Mouse (Mus musculus): ENCODE data around the gene Grin2d. TPM values are rescaled to one million over a fixed set of nuclear protein-coding genes. Genes with fewer than 3 reads are reported as not detected.

The Grin2d gene
- polyA plus RNA-seq, 1 experiment = 0.65 TPM

- TF ChIP-seq CEBPB (IDR thresholded peaks at IDR 0.05; ENCODE audit: insufficient read depth, poor library complexity, severe bottlenecking) (no peak), POLR2A (IDR thresholded peaks at IDR 0.05; ENCODE audit: insufficient read length, low read depth) (no peak), MAX (IDR thresholded peaks at IDR 0.05; ENCODE audit: low read depth) (no peak), E2F4 (IDR thresholded peaks at IDR 0.05; ENCODE audit: insufficient read depth) (no peak), POLR2AphosphoS2 (IDR thresholded peaks at IDR 0.05; ENCODE audit: insufficient read length, low read depth) (no peak), MYOD1 (IDR thresholded peaks at IDR 0.05; ENCODE audit: control insufficient read depth in 1 of 3, insufficient read length in 2 of 3, low read depth in 2 of 3) (no peak), USF1 (IDR thresholded peaks at IDR 0.05; ENCODE audit: low read depth) (no peak), TCF3 (IDR thresholded peaks at IDR 0.05; ENCODE audit: insufficient read length, low read depth) (no peak), SRF (IDR thresholded peaks at IDR 0.05; ENCODE audit: control insufficient read depth, insufficient read length, low read depth) (no peak), TCF12 (IDR thresholded peaks at IDR 0.05; ENCODE audit: insufficient read depth, poor library complexity, severe bottlenecking) (no peak), MYOG (IDR thresholded peaks at IDR 0.05; ENCODE audit: control insufficient read depth in 1 of 3, insufficient read depth in 1 of 3, insufficient read length in 2 of 3, low read depth in 2 of 3) (no peak)
- H3K4me3 ChIP-seq = no peak overlapping the region
- no peaks in the 10 kb centered on the region for H3K27me3 ChIP-seq (ENCODE audit: control insufficient read depth, insufficient read depth, insufficient read length)
Observed at GRCm38 (mm10) chr7:45842950-45843744, 35.0 kb downstream of the Grin2d start.

DNA sequence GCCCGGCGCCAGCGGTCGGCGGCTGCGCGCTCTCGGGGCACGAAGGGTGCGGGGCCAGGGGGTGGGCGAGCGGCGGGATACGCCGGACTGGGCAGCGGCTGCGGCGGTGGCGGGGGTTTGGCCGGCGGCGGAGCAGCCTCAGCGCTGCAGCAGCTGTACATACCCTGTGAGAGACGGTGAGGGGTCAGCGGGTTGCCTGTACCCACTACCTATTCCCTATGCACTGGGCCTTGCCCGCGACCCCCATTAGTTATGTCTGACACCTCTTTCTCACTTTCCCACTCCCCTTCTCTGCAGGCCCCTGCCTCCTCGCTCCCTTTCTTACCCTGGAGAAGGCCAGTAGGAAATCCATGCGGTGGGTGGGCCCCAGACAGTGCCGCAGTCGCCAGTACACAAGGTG is 44.3 kb downstream of the Grin2d start:
- no peak overlapping the region for H3K4me2 ChIP-seq (ENCODE audit: low read depth)
- H3K4me3 ChIP-seq = no peak overlapping the region
- H3K27me3 ChIP-seq (ENCODE audit: control insufficient read depth, insufficient read depth, insufficient read length) = peaks cover 24% of the 10 kb centered on the region
- no peak overlapping the region for H3ac ChIP-seq (ENCODE audit: control insufficient read depth, insufficient read length)
- H3K79me2 ChIP-seq (ENCODE audit: control insufficient read depth, insufficient read depth) = peaks cover 14% of the 10 kb centered on the region
- no peaks in the 10 kb centered on the region for H3K36me3 ChIP-seq (ENCODE audit: control insufficient read depth, insufficient read depth)
- TF ChIP-seq POLR2AphosphoS2 (IDR thresholded peaks at IDR 0.05; ENCODE audit: insufficient read length, low read depth) (no peak), TCF3 (IDR thresholded peaks at IDR 0.05; ENCODE audit: insufficient read length, low read depth) (no peak), MAX (IDR thresholded peaks at IDR 0.05; ENCODE audit: low read depth) (no peak), SRF (IDR thresholded peaks at IDR 0.05; ENCODE audit: control insufficient read depth, insufficient read length, low read depth) (no peak), REST (IDR thresholded peaks at IDR 0.05; ENCODE audit: insufficient read depth, insufficient read length) (no peak), CEBPB (IDR thresholded peaks at IDR 0.05; ENCODE audit: insufficient read depth, poor library complexity, severe bottlenecking) (no peak), MYOD1 (IDR thresholded peaks at IDR 0.05; ENCODE audit: control insufficient read depth in 1 of 3, insufficient read length in 2 of 3, low read depth in 2 of 3) (no peak), E2F4 (IDR thresholded peaks at IDR 0.05; ENCODE audit: insufficient read depth) (no peak), USF1 (IDR thresholded peaks at IDR 0.05; ENCODE audit: low read depth) (no peak), MYOG (IDR thresholded peaks at IDR 0.05; ENCODE audit: control insufficient read depth in 1 of 3, insufficient read depth in 1 of 3, insufficient read length in 2 of 3, low read depth in 2 of 3) (no peak), TCF12 (IDR thresholded peaks at IDR 0.05; ENCODE audit: insufficient read depth, poor library complexity, severe bottlenecking) (no peak), POLR2A (IDR thresholded peaks at IDR 0.05; ENCODE audit: insufficient read length, low read depth) (no peak)

More at GRCm38 (mm10) chr7:45842950-45843744, 35.0 kb downstream of the Grin2d start:
- no peak overlapping the region for H3ac ChIP-seq (ENCODE audit: control insufficient read depth, insufficient read length)
- no peak overlapping the region for H3K4me2 ChIP-seq (ENCODE audit: low read depth)
- H3K36me3 ChIP-seq (ENCODE audit: control insufficient read depth, insufficient read depth) = no peaks in the 10 kb centered on the region
- H3K79me2 ChIP-seq (ENCODE audit: control insufficient read depth, insufficient read depth) = no peaks in the 10 kb centered on the region

GRCm38 (mm10) chr7:45833148-45833790 is 44.9 kb downstream of the Grin2d start:
- TF ChIP-seq MYOD1 (IDR thresholded peaks at IDR 0.05; ENCODE audit: control insufficient read depth in 1 of 3, insufficient read length in 2 of 3, low read depth in 2 of 3) (no peak), POLR2A (IDR thresholded peaks at IDR 0.05; ENCODE audit: insufficient read length, low read depth) (no peak), USF1 (IDR thresholded peaks at IDR 0.05; ENCODE audit: low read depth) (no peak), MAX (IDR thresholded peaks at IDR 0.05; ENCODE audit: low read depth) (no peak), E2F4 (IDR thresholded peaks at IDR 0.05; ENCODE audit: insufficient read depth) (no peak), POLR2AphosphoS2 (IDR thresholded peaks at IDR 0.05; ENCODE audit: insufficient read length, low read depth) (no peak), SRF (IDR thresholded peaks at IDR 0.05; ENCODE audit: control insufficient read depth, insufficient read length, low read depth) (no peak), CEBPB (IDR thresholded peaks at IDR 0.05; ENCODE audit: insufficient read depth, poor library complexity, severe bottlenecking) (no peak)
- Histone ChIP-seq H3K36me3 (ENCODE audit: control insufficient read depth, insufficient read depth) (no peaks in the 10 kb centered on the region), H3K4me2 (ENCODE audit: low read depth) (no peak overlapping the region), H3K79me2 (ENCODE audit: control insufficient read depth, insufficient read depth) (peaks cover 14% of the 10 kb centered on the region), H3K27me3 (ENCODE audit: control insufficient read depth, insufficient read depth, insufficient read length) (peaks cover 24% of the 10 kb centered on the region), H3K4me3 (no peak overlapping the region), H3ac (ENCODE audit: control insufficient read depth, insufficient read length) (no peak overlapping the region)

DNA sequence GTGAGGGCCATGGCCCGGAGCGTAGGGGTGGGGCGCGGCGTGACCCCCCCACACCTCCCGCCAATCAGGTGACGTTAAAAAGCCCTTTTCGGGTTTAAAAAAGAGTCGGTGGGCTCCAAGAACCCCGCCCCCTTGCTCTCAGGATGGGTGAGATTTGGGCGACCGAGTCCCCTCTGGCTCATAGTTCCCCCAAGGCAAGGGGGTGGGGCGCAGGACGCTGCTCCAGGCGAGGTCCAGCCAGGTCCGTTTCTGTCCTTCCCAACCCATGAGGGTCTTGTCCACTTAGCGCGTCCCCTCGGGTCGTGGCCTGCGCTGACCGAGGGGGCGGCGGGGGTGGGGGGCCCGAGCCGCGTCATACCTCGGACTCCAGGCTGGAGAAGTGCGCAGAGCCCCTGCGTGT is 45.8 kb downstream of the Grin2d start:
- Histone ChIP-seq H3K4me2 (ENCODE audit: low read depth) (no peak overlapping the region), H3K27me3 (ENCODE audit: control insufficient read depth, insufficient read depth, insufficient read length) (peaks cover 24% of the 10 kb centered on the region), H3ac (ENCODE audit: control insufficient read depth, insufficient read length) (no peak overlapping the region), H3K4me3 (no peak overlapping the region), H3K36me3 (ENCODE audit: control insufficient read depth, insufficient read depth) (peaks cover 1% of the 10 kb centered on the region), H3K79me2 (ENCODE audit: control insufficient read depth, insufficient read depth) (peaks cover 14% of the 10 kb centered on the region)
- TF ChIP-seq CEBPB (IDR thresholded peaks at IDR 0.05; ENCODE audit: insufficient read depth, poor library complexity, severe bottlenecking) (no peak), POLR2AphosphoS2 (IDR thresholded peaks at IDR 0.05; ENCODE audit: insufficient read length, low read depth) (no peak), TCF12 (IDR thresholded peaks at IDR 0.05; ENCODE audit: insufficient read depth, poor library complexity, severe bottlenecking) (no peak), SRF (IDR thresholded peaks at IDR 0.05; ENCODE audit: control insufficient read depth, insufficient read length, low read depth) (no peak), REST (IDR thresholded peaks at IDR 0.05; ENCODE audit: insufficient read depth, insufficient read length) (no peak), MAX (IDR thresholded peaks at IDR 0.05; ENCODE audit: low read depth) (no peak), TCF3 (IDR thresholded peaks at IDR 0.05; ENCODE audit: insufficient read length, low read depth) (no peak), E2F4 (IDR thresholded peaks at IDR 0.05; ENCODE audit: insufficient read depth) (no peak), USF1 (IDR thresholded peaks at IDR 0.05; ENCODE audit: low read depth) (no peak), MYOG (IDR thresholded peaks at IDR 0.05; ENCODE audit: control insufficient read depth in 1 of 3, insufficient read depth in 1 of 3, insufficient read length in 2 of 3, low read depth in 2 of 3) (no peak), MYOD1 (IDR thresholded peaks at IDR 0.05; ENCODE audit: control insufficient read depth in 1 of 3, insufficient read length in 2 of 3, low read depth in 2 of 3) (no peak), POLR2A (IDR thresholded peaks at IDR 0.05; ENCODE audit: insufficient read length, low read depth) (no peak)

All from myocyte (in vitro differentiated cells).